Mouse (Mus musculus) v-Abl transformed pro-B cells (cell line): Measurements from ENCODE around the gene Rpain.

Experiments
- in situ Hi-C, 2 experiments: fragments of 400-800 bp; cut with MboI; formaldehyde crosslinking; loops; one replicate each; pipeline ENCODE4 v1.15.1; 2025; ENCODE audit not compliant: unreplicated experiment in 2 of 2

The Rpain gene

DNA sequence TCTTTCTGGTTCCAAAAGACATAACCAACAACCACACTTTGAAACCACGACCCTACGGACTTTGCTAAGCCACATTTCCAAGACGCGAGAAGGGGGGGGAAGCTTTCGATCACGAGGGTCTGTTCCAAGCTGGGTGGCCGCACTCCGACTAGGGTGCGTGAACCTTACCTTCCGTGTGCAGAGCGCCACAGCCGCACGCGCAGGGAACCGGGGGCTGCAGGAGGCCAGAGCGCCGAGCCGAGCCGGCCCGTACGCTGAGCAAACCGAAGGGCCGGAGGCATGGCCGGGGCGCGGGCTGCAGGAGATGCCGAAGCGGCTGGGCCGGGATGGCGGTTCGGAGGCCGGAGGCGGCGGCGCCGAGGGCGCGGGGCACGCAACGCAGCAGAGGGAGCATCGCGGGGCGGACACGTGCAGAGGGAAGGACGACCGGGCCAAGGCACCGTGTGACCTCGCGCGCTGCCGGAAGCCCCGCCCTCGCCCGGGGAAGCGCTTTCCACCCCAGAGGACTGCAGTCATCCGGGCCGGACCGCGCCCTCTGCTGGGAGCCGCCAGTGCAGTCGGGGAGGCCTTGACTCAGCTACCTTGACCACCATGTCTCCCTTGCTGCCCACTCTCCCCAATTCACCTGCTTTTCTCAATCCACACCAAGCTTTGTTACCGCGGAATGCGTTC is 12.7 kb downstream of the Rpain start, which contains the start of gene C1qbp:
C1qbp (minus strand) TSS at position 470 of the 672 bp plus-strand sequence.
- in situ Hi-C loops = no loop called here

DNA sequence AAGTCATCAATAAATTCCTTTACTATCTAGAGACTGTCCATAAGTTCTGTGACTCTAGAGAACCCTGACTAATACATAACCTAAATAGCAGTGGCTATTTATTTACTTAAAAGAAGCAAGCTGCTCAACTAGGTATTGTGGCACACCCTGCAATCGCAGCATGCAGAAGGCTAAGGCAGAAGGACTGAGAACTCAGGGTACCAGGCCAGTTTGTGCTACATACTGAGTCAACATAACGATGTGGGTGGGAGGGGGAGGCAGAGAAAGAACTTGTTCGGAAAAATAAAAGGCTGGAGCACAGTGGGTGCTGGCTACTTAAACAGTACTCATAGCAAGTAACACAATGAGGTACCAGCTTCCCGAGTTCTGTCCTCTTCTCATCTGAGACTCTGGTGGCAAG is 31.2 kb downstream of the Rpain start:
- in situ Hi-C loops = loop anchor here (10.0 to 25.0 kb wide), 3 partner anchors 324 to 1211 kb away; partner anchors contain the start of genes Aipl1 (in 2 of the 2), Pimreg (in 2 of the 2), 4933427D14Rik (in 1 of the 2) and Gm43951 (in 1 of the 2)

- in situ Hi-C loops = loop anchor here (10.0 to 25.0 kb wide), 3 partner anchors 321 to 1209 kb away; partner anchors contain the start of genes Aipl1 (in 2 of the 2), Pimreg (in 2 of the 2), 4933427D14Rik (in 1 of the 2) and Gm43951 (in 1 of the 2)
These were observed 33.8 kb downstream of the Rpain start for GRCm38 (mm10) chr11:71003611-71004315.

DNA sequence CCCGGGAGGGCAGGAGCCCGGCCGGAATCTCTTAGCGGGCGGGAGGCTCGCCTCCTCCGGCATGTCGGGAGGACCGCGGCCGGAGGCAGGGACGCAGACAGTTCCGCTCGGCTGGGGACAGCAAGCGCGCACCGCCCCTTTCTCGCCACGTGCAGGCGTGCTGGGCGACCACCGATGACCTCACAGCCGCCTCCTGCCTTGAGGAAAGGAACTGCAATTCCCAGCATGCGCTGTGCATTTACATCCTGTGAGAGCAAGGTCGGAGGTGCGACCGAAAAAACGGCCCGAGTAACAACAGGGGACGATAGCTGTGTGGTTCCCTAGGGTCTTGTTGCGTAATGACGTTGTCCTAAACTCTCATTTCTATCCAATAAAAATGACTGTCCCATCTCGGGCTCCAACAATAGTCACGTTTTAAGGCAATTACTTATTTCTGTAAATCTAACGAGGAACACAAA is 34.3 kb downstream of the Rpain start, which contains the start of gene Dhx33:
Dhx33 (minus strand) TSS at position 122 of the 458 bp plus-strand sequence.
- in situ Hi-C loops = loop anchor here (10.0 to 25.0 kb wide), 3 partner anchors 320 to 1208 kb away; partner anchors contain the start of genes Aipl1 (in 2 of the 2), Pimreg (in 2 of the 2), 4933427D14Rik (in 1 of the 2) and Gm43951 (in 1 of the 2)

DNA sequence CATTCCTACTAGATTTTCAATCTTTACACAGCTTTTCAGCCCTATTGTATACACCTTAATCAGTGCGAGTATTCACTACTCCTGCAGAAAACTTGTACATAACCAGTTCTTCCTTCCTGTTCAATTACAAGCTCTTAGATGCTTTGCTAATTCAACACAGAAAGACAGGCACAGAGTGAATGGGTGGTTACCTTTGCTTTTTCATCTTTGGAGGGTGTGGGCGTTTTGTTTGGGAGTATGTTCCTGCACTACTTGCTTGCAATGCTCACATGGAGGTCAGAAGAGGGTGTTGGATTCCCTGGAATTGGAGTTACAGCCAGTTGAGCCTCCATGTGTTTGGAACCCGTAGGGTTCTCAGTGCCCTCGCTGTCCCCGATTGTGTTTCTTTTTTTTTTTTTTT is 35.0 kb downstream of the Rpain start:
- in situ Hi-C loops = loop anchor here (5.0 to 25.0 kb wide), 4 partner anchors 320 to 1207 kb away; partner anchors contain the start of genes Aipl1 (in 2 of the 2), Pimreg (in 2 of the 2), 4933427D14Rik (in 1 of the 2) and Gm43951 (in 1 of the 2)

DNA sequence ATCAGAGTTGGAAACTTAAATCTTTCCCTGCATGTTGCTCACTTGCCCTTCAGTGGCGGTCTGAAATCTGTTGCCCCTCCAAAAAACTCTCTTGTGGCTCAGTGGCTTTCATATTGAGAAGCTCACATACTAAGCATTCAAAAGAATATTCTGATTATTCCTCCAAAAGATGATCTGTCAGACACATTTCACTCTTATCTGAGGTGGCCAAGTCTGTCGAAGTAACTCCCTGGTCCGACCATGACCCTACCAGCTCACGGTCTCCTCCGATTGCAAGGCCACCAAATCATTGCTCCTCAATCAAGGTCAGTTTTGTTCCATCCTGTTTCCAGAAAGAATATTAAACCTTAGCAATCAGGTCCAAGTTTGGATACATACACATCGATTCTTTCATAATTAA is 37.0 kb downstream of the Rpain start:
- in situ Hi-C loops = loop anchor here (5.0 to 25.0 kb wide), 4 partner anchors 318 to 1205 kb away; partner anchors contain the start of genes Aipl1 (in 2 of the 2), Pimreg (in 2 of the 2), 4933427D14Rik (in 1 of the 2) and Gm43951 (in 1 of the 2)

DNA sequence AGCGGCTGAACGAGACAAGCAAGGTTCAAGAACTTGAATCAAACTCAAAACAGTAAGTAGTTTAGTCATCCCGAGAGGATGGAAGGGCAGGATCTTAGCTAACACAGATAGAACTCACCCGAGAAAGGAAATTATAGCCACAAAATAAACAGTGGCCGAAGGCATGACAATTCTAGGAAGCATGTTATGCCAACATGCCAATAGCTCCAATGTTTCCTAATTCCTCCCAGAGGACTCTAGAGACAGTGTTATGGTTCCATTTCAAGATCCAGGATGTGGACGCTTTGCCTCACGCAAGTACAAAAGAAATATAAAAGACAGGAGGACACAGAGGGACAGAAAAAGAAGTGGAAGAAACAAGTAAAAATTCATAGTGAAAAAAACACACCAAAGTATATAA is 37.8 kb downstream of the Rpain start:
- in situ Hi-C loops = loop anchor here (5.0 to 25.0 kb wide), 4 partner anchors 317 to 1204 kb away; partner anchors contain the start of genes Aipl1 (in 2 of the 2), Pimreg (in 2 of the 2), 4933427D14Rik (in 1 of the 2) and Gm43951 (in 1 of the 2)

DNA sequence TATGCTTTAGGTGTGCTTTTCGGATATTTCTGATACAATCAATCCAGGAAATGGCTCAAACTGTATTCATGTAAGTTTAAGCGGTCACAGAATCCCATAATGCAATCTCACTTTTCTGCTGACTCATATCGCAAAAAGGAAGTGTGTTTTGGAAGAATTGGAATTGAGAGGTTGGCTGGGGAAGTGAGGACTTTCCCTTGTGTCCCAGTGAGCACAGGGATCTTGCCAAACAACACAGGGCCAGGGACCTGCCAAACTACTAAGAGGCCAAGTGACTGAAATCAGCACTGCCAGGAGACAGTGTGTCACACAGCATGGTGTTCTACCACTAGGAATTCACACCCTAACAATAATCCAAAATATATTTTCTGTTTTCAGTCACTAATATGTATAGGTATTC is 38.3 kb downstream of the Rpain start:
- in situ Hi-C loops = loop anchor here (5.0 to 25.0 kb wide), 4 partner anchors 316 to 1204 kb away; partner anchors contain the start of genes Aipl1 (in 2 of the 2), Pimreg (in 2 of the 2), 4933427D14Rik (in 1 of the 2) and Gm43951 (in 1 of the 2)

DNA sequence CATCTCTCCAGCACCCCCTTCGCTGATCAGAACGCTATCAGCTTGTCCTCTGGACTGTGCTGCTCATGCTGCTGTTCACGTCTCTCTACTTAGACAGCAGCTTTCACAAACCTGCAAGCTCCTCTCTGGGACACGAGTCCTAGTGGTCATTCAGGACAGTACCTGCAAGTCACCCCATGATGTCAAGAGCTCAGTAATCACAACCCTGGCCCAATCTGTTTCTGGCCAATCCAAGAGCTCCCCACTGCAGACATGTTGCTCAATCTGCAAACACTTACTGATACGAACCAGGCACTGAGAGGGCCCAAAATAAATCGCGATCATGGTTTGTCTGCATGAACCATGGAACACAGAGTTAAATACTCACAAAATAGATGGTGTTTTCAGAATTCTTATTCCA is 42.7 kb downstream of the Rpain start:
- in situ Hi-C loops = loop anchor here (25.0 kb wide), 2 partner anchors 1025 to 1200 kb away; partner anchors contain the start of genes Aipl1 (in 2 of the 2), Pimreg (in 2 of the 2), 4933427D14Rik (in 1 of the 2) and Gm43951 (in 1 of the 2)

- in situ Hi-C loops = loop anchor here (25.0 kb wide), 2 partner anchors 1020 to 1195 kb away; partner anchors contain the start of genes Aipl1 (in 2 of the 2), Pimreg (in 2 of the 2), 4933427D14Rik (in 1 of the 2) and Gm43951 (in 1 of the 2)
These were observed 47.0 kb downstream of the Rpain start for GRCm38 (mm10) chr11:71017051-71017450.

GRCm38 (mm10) chr11:71018416-71019200 is 48.6 kb downstream of the Rpain start:
- in situ Hi-C loops = loop anchor here (25.0 kb wide), 2 partner anchors 1019 to 1194 kb away; partner anchors contain the start of genes Aipl1 (in 2 of the 2), Pimreg (in 2 of the 2), 4933427D14Rik (in 1 of the 2) and Gm43951 (in 1 of the 2)

DNA sequence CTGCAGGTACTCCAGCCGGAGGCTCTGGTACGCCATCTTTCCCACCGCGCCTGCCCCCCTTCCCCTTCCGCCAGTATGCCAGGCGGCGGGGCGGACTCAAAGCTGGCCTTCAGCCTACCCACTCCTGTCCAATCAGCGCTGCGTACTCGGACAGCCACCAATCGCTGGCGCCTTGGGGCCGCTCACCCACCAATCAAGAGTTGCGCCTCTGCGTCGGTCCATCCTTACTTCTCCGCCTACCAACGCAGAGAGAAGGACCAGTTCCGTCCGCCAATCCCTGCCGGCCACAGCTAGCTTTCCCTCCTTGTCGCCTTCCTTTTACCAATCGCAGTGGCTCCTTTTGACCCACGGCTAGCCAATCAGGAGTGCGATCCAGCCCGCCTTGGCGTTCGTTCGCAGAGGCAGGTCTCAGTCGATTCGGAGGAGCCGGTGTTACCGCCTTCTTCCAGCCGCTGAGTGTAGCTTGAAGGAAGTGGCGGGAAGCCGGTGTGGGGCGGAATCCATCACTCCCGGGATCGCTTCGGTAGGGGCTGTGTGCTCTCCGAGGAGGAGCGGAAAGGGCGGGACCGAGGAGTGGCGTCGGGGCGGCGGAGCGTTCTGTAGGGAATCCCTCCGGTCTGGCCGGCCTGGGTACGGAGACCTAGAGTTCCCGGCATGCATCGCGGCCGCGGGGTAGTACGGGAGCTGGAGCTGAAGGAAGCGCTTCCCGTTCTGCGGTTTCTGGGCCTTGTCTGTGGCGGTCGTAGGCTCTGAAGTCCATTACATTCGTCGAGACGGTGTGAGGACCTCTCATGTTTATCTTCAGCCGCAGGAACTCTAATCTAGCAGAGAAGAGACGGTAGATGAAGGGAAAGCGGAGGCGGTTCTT is 49.4 kb downstream of the Rpain start, which contains the start of the genes Mis12 and Derl2:
Mis12 (plus strand) TSS at position 411 of the 868 bp plus-strand sequence.
Derl2 (minus strand) TSS at position 641 of the 868 bp plus-strand sequence.
- in situ Hi-C loops = loop anchor here (25.0 kb wide), 2 partner anchors 1018 to 1193 kb away; partner anchors contain the start of genes Aipl1 (in 2 of the 2), Pimreg (in 2 of the 2), 4933427D14Rik (in 1 of the 2) and Gm43951 (in 1 of the 2)
